Mouse (Mus musculus) small intestine, adult 2 months (tissue): ENCODE measurements around the gene Elovl4. TPM values are rescaled to one million over a fixed set of nuclear protein-coding genes. Genes with fewer than 3 reads are reported as not detected.
A peak's percentile ranks its signal among the peaks of the same experiment; 100 is the strongest.

Source experiments
- H3K27ac ChIP-seq: fragments of 200-500 bp; 2 replicates; pipeline ENCODE4 v1.5.1; 2012; ENCODE audit warnings: low read depth, low read length, control low read depth, inconsistent platforms; ENCODE audit not compliant: insufficient read depth
- H3K27me3 ChIP-seq: fragments of 200-500 bp; 2 replicates; pipeline ENCODE4 v1.6.1; 2012; ENCODE audit warnings: mild to moderate bottlenecking, moderate library complexity, low read length, inconsistent platforms; ENCODE audit not compliant: control insufficient read depth, insufficient read depth
- H3K36me3 ChIP-seq: fragments of 200-500 bp; 2 replicates; pipeline ENCODE4 v1.6.1; 2012; ENCODE audit warnings: mild to moderate bottlenecking, low read length, control low read depth, inconsistent platforms; ENCODE audit not compliant: control insufficient read depth, insufficient read depth
- H3K4me1 ChIP-seq: fragments of 200-500 bp; 2 replicates; pipeline ENCODE4 v1.6.1; 2012; ENCODE audit warnings: low read length, inconsistent platforms, mixed read lengths; ENCODE audit not compliant: control insufficient read depth, insufficient read depth, insufficient read length
- H3K4me3 ChIP-seq: fragments of 200-500 bp; 2 replicates; pipeline ENCODE4 v1.5.1; 2012; ENCODE audit warnings: low read depth, mild to moderate bottlenecking, control low read depth, inconsistent platforms, low read length, moderate library complexity
- CTCF ChIP-seq: fragments of 200-500 bp; IDR thresholded peaks from 2 replicates; pipeline ENCODE4 v1.5.1; 2012; ENCODE audit warnings: low read depth, mild to moderate bottlenecking, control low read depth, inconsistent platforms, low read length, moderate library complexity, mixed read lengths; ENCODE audit not compliant: insufficient replicate concordance, insufficient read length; ENCODE audit errors: extremely low read depth
- POLR2A ChIP-seq: fragments of 200-500 bp; IDR thresholded peaks from 2 replicates; pipeline ENCODE4 v1.6.1; 2012; ENCODE audit warnings: low read depth, mild to moderate bottlenecking, control low read depth, inconsistent platforms, low read length, moderate library complexity
- WGBS: fragments of 180-500 bp; shearing (Covaris S2); methylation state at CpG from one replicate; pipeline ENCODE4 v1.1.7; 2018; 5-methylcytosine and 5-hydroxymethylcytosine counted together
- polyA plus RNA-seq: library from polyadenylated mRNA; depleted of rRNA; stranded (reverse); fragments of >200 nt; gene quantifications from 2 replicates; pipeline ENCODE4 v1.2.3, GENCODE M21; 2012; rRNA removed

The Elovl4 gene
- 0.70 and 0.96 TPM in 2 replicates for polyA plus RNA-seq

GRCm38 (mm10) chr9:83805977-83806815 is at the start of gene Elovl4:
Gene Elovl4, minus strand, starts transcription at chr9:83806277.
- Histone ChIP-seq H3K4me3 (peak within 1 kb of the TSS; percentile 59), H3K27ac (no peak within 1 kb of the TSS), H3K4me1 (peaks cover 11% of the 10 kb centered on the region), H3K27me3 (peaks cover 28% of the 10 kb centered on the region), H3K36me3 (no peaks in the 10 kb centered on the region)
- 2% methylated on average over 71 of the region's 71 CpGs for WGBS
- no peak for TF ChIP-seq POLR2A
- TF ChIP-seq CTCF: no peak

DNA sequence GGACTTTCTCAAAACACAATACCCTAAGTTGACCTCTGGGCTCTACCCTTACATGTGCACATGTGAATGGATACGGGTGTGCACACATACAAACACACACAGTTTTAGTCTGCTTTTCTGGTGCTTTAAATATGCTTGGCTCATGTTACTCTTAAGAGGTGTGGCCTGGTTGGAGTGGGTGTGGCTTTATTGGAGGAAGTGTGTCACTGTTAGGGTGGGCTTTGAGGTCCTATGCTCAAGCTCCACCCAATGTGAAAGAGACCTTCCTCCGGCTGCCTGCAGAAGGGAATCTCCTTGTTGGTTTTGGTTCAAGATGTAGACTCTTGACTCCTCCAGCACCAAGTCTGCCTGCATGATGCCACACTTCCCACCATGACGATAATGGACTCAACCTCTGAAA is 46.4 kb upstream of the Elovl4 start:
- Histone ChIP-seq H3K36me3 (peaks cover 12% of the 10 kb centered on the region), H3K27ac (no peak overlapping the region), H3K4me3 (no peak overlapping the region), H3K27me3 (no peaks in the 10 kb centered on the region), H3K4me1 (no peaks in the 10 kb centered on the region)
- TF ChIP-seq CTCF (no peak), POLR2A (no peak)
- WGBS: 92% methylated on average over 3 of the region's 3 CpGs

DNA sequence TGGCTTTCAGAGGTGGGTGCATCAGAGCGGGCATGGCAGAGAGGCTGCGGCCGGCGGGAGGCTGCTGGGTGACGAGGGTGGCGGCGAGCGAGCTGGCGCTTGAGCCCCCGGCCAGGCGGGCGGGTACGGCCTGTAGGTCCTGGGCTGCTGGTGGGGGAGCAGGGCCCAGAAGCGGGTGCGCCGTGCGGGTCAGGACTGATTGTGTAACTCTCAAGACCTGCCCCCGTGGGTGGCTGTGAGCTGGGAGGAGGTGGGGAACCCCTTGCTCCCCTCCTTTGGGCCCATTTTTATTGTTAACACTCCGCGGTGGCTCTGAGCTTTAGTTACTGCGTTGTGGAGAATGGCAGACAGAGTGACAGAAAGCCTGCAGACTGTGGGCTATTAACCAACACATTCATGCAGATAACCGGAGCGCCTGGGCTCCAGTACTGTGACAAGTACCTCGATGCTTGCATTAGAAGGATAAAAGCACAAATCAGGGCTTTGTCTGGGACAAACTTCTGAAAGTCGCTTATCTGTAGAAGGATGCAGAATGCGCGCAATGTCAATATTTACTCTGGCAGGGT is 28.8 kb upstream of the Elovl4 start:
- H3K27me3 ChIP-seq: no peaks in the 10 kb centered on the region
- under 1% methylated on average over 27 of the region's 27 CpGs for WGBS
- H3K4me3 ChIP-seq: peak overlapping the region; percentile 78
- H3K27ac ChIP-seq: no peak overlapping the region
- no peaks in the 10 kb centered on the region for H3K4me1 ChIP-seq
- no peak for TF ChIP-seq CTCF
- H3K36me3 ChIP-seq: no peaks in the 10 kb centered on the region

GRCm38 (mm10) chr9:83833811-83834747 is 28.0 kb upstream of the Elovl4 start, which contains the start of gene Ttk:
Gene Ttk, plus strand, starts transcription at chr9:83834689.
- Histone ChIP-seq H3K27me3 (no peaks in the 10 kb centered on the region), H3K27ac (peak within 1 kb of the TSS; percentile 29; the same call in 1 of the 2 replicates), H3K4me3 (peak within 1 kb of the TSS; percentile 78), H3K36me3 (no peaks in the 10 kb centered on the region), H3K4me1 (no peaks in the 10 kb centered on the region)
- 1% methylated on average over 38 of the region's 38 CpGs for WGBS
- TF ChIP-seq CTCF: no peak
- peak; percentile 67 for TF ChIP-seq POLR2A

- Histone ChIP-seq H3K27ac (no peak overlapping the region), H3K27me3 (no peaks in the 10 kb centered on the region), H3K4me1 (no peaks in the 10 kb centered on the region), H3K36me3 (no peaks in the 10 kb centered on the region), H3K4me3 (no peak overlapping the region)
- TF ChIP-seq POLR2A: no peak
- no peak for TF ChIP-seq CTCF
- WGBS: 50% methylated on average over 8 of the region's 8 CpGs
Observed at GRCm38 (mm10) chr9:83831152-83831551, 25.1 kb upstream of the Elovl4 start.

DNA sequence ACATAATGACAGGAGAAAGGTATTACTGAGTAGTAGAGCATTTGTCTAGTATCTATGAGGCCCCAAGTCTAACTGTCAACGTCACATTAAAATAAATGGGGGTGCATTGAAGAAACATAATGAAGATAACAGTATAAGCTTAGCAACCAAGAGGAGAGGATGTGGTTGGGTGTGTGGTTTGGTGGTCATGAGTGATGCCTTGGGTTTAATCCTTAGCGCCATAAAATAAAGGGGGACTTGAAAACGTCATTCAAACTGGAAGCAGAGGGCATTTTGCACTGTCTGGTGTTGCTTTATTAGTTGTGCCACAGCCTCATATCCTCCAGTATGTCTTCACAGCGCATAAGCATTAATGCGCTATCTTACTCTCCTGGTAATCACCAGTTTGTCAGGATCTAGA is 23.8 kb upstream of the Elovl4 start:
- Histone ChIP-seq H3K4me1 (no peaks in the 10 kb centered on the region), H3K36me3 (no peaks in the 10 kb centered on the region), H3K27ac (no peak overlapping the region), H3K4me3 (no peak overlapping the region), H3K27me3 (no peaks in the 10 kb centered on the region)
- TF ChIP-seq CTCF: no peak
- TF ChIP-seq POLR2A: no peak
- WGBS: 76% methylated on average over 5 of the region's 5 CpGs

GRCm38 (mm10) chr9:83822925-83823324 is 16.8 kb upstream of the Elovl4 start:
- Histone ChIP-seq H3K4me3 (no peak overlapping the region), H3K36me3 (no peaks in the 10 kb centered on the region), H3K27ac (no peak overlapping the region), H3K27me3 (no peaks in the 10 kb centered on the region), H3K4me1 (no peaks in the 10 kb centered on the region)
- 26% methylated on average over 5 of the region's 5 CpGs for WGBS
- TF ChIP-seq CTCF: no peak
- TF ChIP-seq POLR2A: no peak
